Mouse (Mus musculus): ENCODE measurements around the gene 1600012H06Rik.
A peak's percentile ranks its signal among the peaks of the same experiment; 100 is the strongest.
"Not testable (repeated sequence)": the region's sequence is repeated elsewhere in the genome, so short reads cannot be mapped to it uniquely, and the experiment has no call there.

1600012H06Rik gene

GRCm38 (mm10) chr17:14943009-14943728 is at the start of gene 1600012H06Rik, which contains the start of gene Wdr27:
Gene 1600012H06Rik (plus strand): TSS chr17:14943184.
Gene Wdr27 (minus strand): TSS chr17:14943158.
- peak; percentile 96 for DNase-seq (ENCODE audit: low spot score)

GRCm38 (mm10) chr17:14895058-14895457 is 47.9 kb upstream of the 1600012H06Rik start:
- not testable (repeated sequence) for DNase-seq (ENCODE audit: low spot score)

- DNase-seq (ENCODE audit: low spot score), result no peak
Observed at GRCm38 (mm10) chr17:14898972-14899371, 44.0 kb upstream of the 1600012H06Rik start.

GRCm38 (mm10) chr17:14903212-14903611 is 39.8 kb upstream of the 1600012H06Rik start:
- DNase-seq (ENCODE audit: low spot score), result no peak

GRCm38 (mm10) chr17:14904206-14904605 is 38.8 kb upstream of the 1600012H06Rik start:
- no peak for DNase-seq (ENCODE audit: low spot score)

GRCm38 (mm10) chr17:14904637-14905265 is 38.2 kb upstream of the 1600012H06Rik start:
- peak; percentile 57 for DNase-seq (ENCODE audit: low spot score)

- DNase-seq (ENCODE audit: low spot score), result no peak
Observed at GRCm38 (mm10) chr17:14906611-14907010, 36.4 kb upstream of the 1600012H06Rik start.

- DNase-seq (ENCODE audit: low spot score), result peak; percentile 44
Observed at GRCm38 (mm10) chr17:14907136-14907535, 35.8 kb upstream of the 1600012H06Rik start.

- no peak for DNase-seq (ENCODE audit: low spot score)
Observed at GRCm38 (mm10) chr17:14909331-14909730, 33.7 kb upstream of the 1600012H06Rik start.

- DNase-seq (ENCODE audit: low spot score), result no peak
Observed at GRCm38 (mm10) chr17:14910771-14911170, 32.2 kb upstream of the 1600012H06Rik start.

GRCm38 (mm10) chr17:14912420-14912819 is 30.6 kb upstream of the 1600012H06Rik start:
- no peak for DNase-seq (ENCODE audit: low spot score)

GRCm38 (mm10) chr17:14912981-14913380 is 30.0 kb upstream of the 1600012H06Rik start:
- DNase-seq (ENCODE audit: low spot score), result no peak

GRCm38 (mm10) chr17:14914401-14914800 is 28.6 kb upstream of the 1600012H06Rik start:
- DNase-seq (ENCODE audit: low spot score), result no peak

- DNase-seq (ENCODE audit: low spot score), result no peak
Observed at GRCm38 (mm10) chr17:14917866-14918265, 25.1 kb upstream of the 1600012H06Rik start.

GRCm38 (mm10) chr17:14921582-14921981 is 21.4 kb upstream of the 1600012H06Rik start:
- no peak for DNase-seq (ENCODE audit: low spot score)

GRCm38 (mm10) chr17:14927644-14928218 is 15.3 kb upstream of the 1600012H06Rik start:
- no peak for DNase-seq (ENCODE audit: low spot score)

GRCm38 (mm10) chr17:14928631-14929030 is 14.4 kb upstream of the 1600012H06Rik start:
- no peak for DNase-seq (ENCODE audit: low spot score)

- DNase-seq (ENCODE audit: low spot score), result no peak
Observed at GRCm38 (mm10) chr17:14930697-14931096, 12.3 kb upstream of the 1600012H06Rik start.

GRCm38 (mm10) chr17:14931469-14931868 is 11.5 kb upstream of the 1600012H06Rik start:
- no peak for DNase-seq (ENCODE audit: low spot score)

- DNase-seq (ENCODE audit: low spot score), result not testable (repeated sequence)
Observed at GRCm38 (mm10) chr17:14935280-14935679, 7.7 kb upstream of the 1600012H06Rik start.

GRCm38 (mm10) chr17:14935841-14936605 is 7.0 kb upstream of the 1600012H06Rik start:
- no peak for DNase-seq (ENCODE audit: low spot score)

- not testable (repeated sequence) for DNase-seq (ENCODE audit: low spot score)
Observed at GRCm38 (mm10) chr17:14942181-14942580, 803 bp upstream of the 1600012H06Rik start.
